Mouse (Mus musculus) frontal cortex, postnatal 36 days (tissue): ENCODE data around the gene Clcn7.

ENCODE experiments used
- DNase-seq, 2 experiments: peaks; one replicate each; pipeline ENCODE4 v3.0.0; 2022; ENCODE audit warnings: low spot score in 2 of 2

Gene Clcn7

GRCm38 (mm10) chr17:25211705-25212104 is 78.5 kb downstream of the Clcn7 start:
- DNase-seq = no peak
